Mouse (Mus musculus): ENCODE data around the gene D630045J12Rik.

The D630045J12Rik gene

GRCm38 (mm10) chr6:38242295-38242830, 11.4 kb downstream of the D630045J12Rik start:
- peak; percentile 52 for DNase-seq

- DNase-seq: no peak
Measured at GRCm38 (mm10) chr6:38241508-38241907, 12.3 kb downstream of the D630045J12Rik start.

GRCm38 (mm10) chr6:38240618-38241017, 13.2 kb downstream of the D630045J12Rik start:
- no peak for DNase-seq

- DNase-seq: peak; percentile 60
Measured at GRCm38 (mm10) chr6:38238382-38238781, 15.4 kb downstream of the D630045J12Rik start.

GRCm38 (mm10) chr6:38235991-38236658, 17.7 kb downstream of the D630045J12Rik start:
- DNase-seq: no peak

GRCm38 (mm10) chr6:38233803-38234202, 20.0 kb downstream of the D630045J12Rik start:
- DNase-seq: no peak

GRCm38 (mm10) chr6:38232917-38233316, 20.9 kb downstream of the D630045J12Rik start:
- DNase-seq: no peak

- DNase-seq: peak; percentile 82
Measured at GRCm38 (mm10) chr6:38231994-38232393, 21.8 kb downstream of the D630045J12Rik start.

GRCm38 (mm10) chr6:38224079-38224478, 29.7 kb downstream of the D630045J12Rik start:
- DNase-seq: no peak

GRCm38 (mm10) chr6:38219261-38219660, 34.5 kb downstream of the D630045J12Rik start:
- no peak for DNase-seq

GRCm38 (mm10) chr6:38215448-38216110, 38.2 kb downstream of the D630045J12Rik start:
- DNase-seq: no peak

- no peak for DNase-seq
Measured at GRCm38 (mm10) chr6:38207621-38208020, 46.2 kb downstream of the D630045J12Rik start.

GRCm38 (mm10) chr6:38206941-38207531, 46.8 kb downstream of the D630045J12Rik start:
- DNase-seq: no peak

GRCm38 (mm10) chr6:38205375-38205774, 48.4 kb downstream of the D630045J12Rik start:
- DNase-seq: no peak

- DNase-seq: no peak
Measured at GRCm38 (mm10) chr6:38203820-38204219, 50.0 kb downstream of the D630045J12Rik start.

GRCm38 (mm10) chr6:38202816-38203215, 51.0 kb downstream of the D630045J12Rik start:
- DNase-seq: no peak

GRCm38 (mm10) chr6:38201495-38201894, 52.3 kb downstream of the D630045J12Rik start:
- no peak for DNase-seq

- DNase-seq: no peak
Measured at GRCm38 (mm10) chr6:38199599-38199998, 54.2 kb downstream of the D630045J12Rik start.

- no peak for DNase-seq
Measured at GRCm38 (mm10) chr6:38198727-38199126, 55.1 kb downstream of the D630045J12Rik start.

GRCm38 (mm10) chr6:38196266-38197189, 57.3 kb downstream of the D630045J12Rik start:
- no peak for DNase-seq

- no peak for DNase-seq
Measured at GRCm38 (mm10) chr6:38195306-38195705, 58.5 kb downstream of the D630045J12Rik start.

GRCm38 (mm10) chr6:38194046-38194445, 59.8 kb downstream of the D630045J12Rik start:
- DNase-seq: no peak

GRCm38 (mm10) chr6:38192952-38193351, 60.9 kb downstream of the D630045J12Rik start:
- DNase-seq: no peak

Data from kidney, postnatal 10 days (tissue).